Mouse (Mus musculus): ENCODE data around the gene S100a13. TPM values are rescaled to one million over a fixed set of nuclear protein-coding genes. Genes with fewer than 3 reads are reported as not detected.

The S100a13 gene
- polyA plus RNA-seq, 1 experiment from 2014 or later: 17.4 TPM

GRCm38 (mm10) chr3:90488576-90488975 lies 25.7 kb upstream of the S100a13 start:
- H3K4me2 ChIP-seq (replicated peaks): no peak overlapping the region
- ATAC-seq (ENCODE audit: insufficient number of reproducible peaks, insufficient read depth, low FRiP score, low TSS enrichment): no peak
- H3K27me3 ChIP-seq: no peaks in the 10 kb centered on the region
- H3K4me1 ChIP-seq: peaks cover 5% of the 10 kb centered on the region; the same call in 1 of the 2 replicates
- no peaks in the 10 kb centered on the region for H3K9me3 ChIP-seq
- peaks cover 52% of the 10 kb centered on the region for H3K36me3 ChIP-seq
- no peak overlapping the region for H3K4me3 ChIP-seq
- H3K27ac ChIP-seq: no peak overlapping the region
- WGBS: 86% methylated on average over 6 of the region's 6 CpGs
- H3K9ac ChIP-seq: no peak overlapping the region

- H3K4me1 ChIP-seq: peaks cover 5% of the 10 kb centered on the region; the same call in 1 of the 2 replicates
- H3K4me2 ChIP-seq (replicated peaks): peak within 1 kb of the TSS; percentile 55
- peak; percentile 95 for ATAC-seq (ENCODE audit: insufficient number of reproducible peaks, insufficient read depth, low FRiP score, low TSS enrichment)
- 1% methylated on average over 37 of the region's 37 CpGs for WGBS
- no peaks in the 10 kb centered on the region for H3K9me3 ChIP-seq
- H3K9ac ChIP-seq: peak within 1 kb of the TSS; percentile 73
- H3K27me3 ChIP-seq: no peaks in the 10 kb centered on the region
- H3K27ac ChIP-seq: peak within 1 kb of the TSS; percentile 67; the same call in 1 of the 2 replicates
- H3K36me3 ChIP-seq: peaks cover 36% of the 10 kb centered on the region
- peak within 1 kb of the TSS; percentile 71 for H3K4me3 ChIP-seq
Measured at GRCm38 (mm10) chr3:90490696-90491256, 23.5 kb upstream of the S100a13 start, which contains the start of gene Snapin. Gene Snapin (minus strand): TSS chr3:90491033.

GRCm38 (mm10) chr3:90491350-90491749 lies 22.9 kb upstream of the S100a13 start:
- peaks cover 36% of the 10 kb centered on the region for H3K36me3 ChIP-seq
- 34% methylated on average over 2 of the region's 2 CpGs for WGBS
- H3K4me3 ChIP-seq: no peak overlapping the region
- no peak overlapping the region for H3K9ac ChIP-seq
- H3K27ac ChIP-seq: no peak overlapping the region
- peaks cover 5% of the 10 kb centered on the region; the same call in 1 of the 2 replicates for H3K4me1 ChIP-seq
- no peaks in the 10 kb centered on the region for H3K27me3 ChIP-seq
- H3K4me2 ChIP-seq (replicated peaks): no peak overlapping the region
- no peaks in the 10 kb centered on the region for H3K9me3 ChIP-seq
- no peak for ATAC-seq (ENCODE audit: insufficient number of reproducible peaks, insufficient read depth, low FRiP score, low TSS enrichment)

GRCm38 (mm10) chr3:90493831-90494540 lies 20.2 kb upstream of the S100a13 start:
- 71% methylated on average over 4 of the region's 4 CpGs for WGBS

GRCm38 (mm10) chr3:90495850-90496525 lies 18.2 kb upstream of the S100a13 start:
- Histone ChIP-seq H3K9me3 (no peaks in the 10 kb centered on the region), H3K36me3 (peaks cover 44% of the 10 kb centered on the region), H3K4me1 (no peaks in the 10 kb centered on the region), H3K4me3 (no peak overlapping the region), H3K9ac (no peak overlapping the region), H3K4me2 (replicated peaks) (no peak overlapping the region), H3K27me3 (no peaks in the 10 kb centered on the region), H3K27ac (no peak overlapping the region)
- no peak for ATAC-seq (ENCODE audit: insufficient number of reproducible peaks, insufficient read depth, low FRiP score, low TSS enrichment)
- 86% methylated on average over 7 of the region's 7 CpGs for WGBS

More at GRCm38 (mm10) chr3:90493831-90494540, 20.2 kb upstream of the S100a13 start:
- peaks cover 33% of the 10 kb centered on the region for H3K36me3 ChIP-seq
- no peak overlapping the region for H3K4me3 ChIP-seq
- no peak overlapping the region for H3K9ac ChIP-seq
- no peaks in the 10 kb centered on the region for H3K27me3 ChIP-seq
- no peak overlapping the region for H3K4me2 ChIP-seq (replicated peaks)
- no peak overlapping the region for H3K27ac ChIP-seq
- no peaks in the 10 kb centered on the region for H3K9me3 ChIP-seq
- ATAC-seq (ENCODE audit: insufficient number of reproducible peaks, insufficient read depth, low FRiP score, low TSS enrichment): no peak
- peaks cover 5% of the 10 kb centered on the region; the same call in 1 of the 2 replicates for H3K4me1 ChIP-seq

- Histone ChIP-seq H3K9ac (no peak overlapping the region), H3K4me3 (no peak overlapping the region), H3K27me3 (no peaks in the 10 kb centered on the region), H3K4me2 (replicated peaks) (no peak overlapping the region), H3K4me1 (no peaks in the 10 kb centered on the region), H3K36me3 (peaks cover 59% of the 10 kb centered on the region), H3K27ac (no peak overlapping the region), H3K9me3 (no peaks in the 10 kb centered on the region)
- no peak for ATAC-seq (ENCODE audit: insufficient number of reproducible peaks, insufficient read depth, low FRiP score, low TSS enrichment)
Measured at GRCm38 (mm10) chr3:90497597-90497996, 16.6 kb upstream of the S100a13 start.

GRCm38 (mm10) chr3:90503444-90503843 lies 10.8 kb upstream of the S100a13 start:
- Histone ChIP-seq H3K9ac (no peak overlapping the region), H3K36me3 (peaks cover 78% of the 10 kb centered on the region), H3K4me1 (peaks cover 10% of the 10 kb centered on the region; the same call in 1 of the 2 replicates), H3K27me3 (no peaks in the 10 kb centered on the region), H3K4me3 (no peak overlapping the region), H3K4me2 (replicated peaks) (no peak overlapping the region), H3K9me3 (no peaks in the 10 kb centered on the region), H3K27ac (no peak overlapping the region)
- WGBS: 86% methylated on average over 4 of the region's 4 CpGs
- no peak for ATAC-seq (ENCODE audit: insufficient number of reproducible peaks, insufficient read depth, low FRiP score, low TSS enrichment)

GRCm38 (mm10) chr3:90505216-90505615 lies 9.0 kb upstream of the S100a13 start:
- Histone ChIP-seq H3K9me3 (no peaks in the 10 kb centered on the region), H3K4me1 (peaks cover 10% of the 10 kb centered on the region; the same call in 1 of the 2 replicates), H3K36me3 (peaks cover 65% of the 10 kb centered on the region), H3K27me3 (no peaks in the 10 kb centered on the region), H3K27ac (no peak overlapping the region), H3K9ac (no peak overlapping the region), H3K4me3 (no peak overlapping the region), H3K4me2 (replicated peaks) (no peak overlapping the region)
- ATAC-seq (ENCODE audit: insufficient number of reproducible peaks, insufficient read depth, low FRiP score, low TSS enrichment): no peak
- WGBS: 94% methylated on average over 5 of the region's 5 CpGs

- 87% methylated on average over 3 of the region's 3 CpGs for WGBS
- H3K4me2 ChIP-seq (replicated peaks): no peak overlapping the region
- peaks cover 57% of the 10 kb centered on the region for H3K36me3 ChIP-seq
- H3K27me3 ChIP-seq: no peaks in the 10 kb centered on the region
- no peak overlapping the region for H3K4me3 ChIP-seq
- H3K4me1 ChIP-seq: peaks cover 10% of the 10 kb centered on the region; the same call in 1 of the 2 replicates
- no peak for ATAC-seq (ENCODE audit: insufficient number of reproducible peaks, insufficient read depth, low FRiP score, low TSS enrichment)
- H3K27ac ChIP-seq: no peak overlapping the region
- no peak overlapping the region for H3K9ac ChIP-seq
- H3K9me3 ChIP-seq: no peaks in the 10 kb centered on the region
Measured at GRCm38 (mm10) chr3:90506362-90506761, 7.9 kb upstream of the S100a13 start.

- Histone ChIP-seq H3K9ac (peak overlapping the region; percentile 97), H3K4me1 (peaks cover 10% of the 10 kb centered on the region; the same call in 1 of the 2 replicates), H3K36me3 (peaks cover 39% of the 10 kb centered on the region), H3K4me2 (replicated peaks) (peak overlapping the region; percentile 79), H3K9me3 (no peaks in the 10 kb centered on the region), H3K27ac (peak overlapping the region; percentile 91), H3K4me3 (peak overlapping the region; percentile 90), H3K27me3 (peaks cover 7% of the 10 kb centered on the region; the same call in 1 of the 2 replicates)
- ATAC-seq (ENCODE audit: insufficient number of reproducible peaks, insufficient read depth, low FRiP score, low TSS enrichment): no peak
- WGBS: 6% methylated on average over 20 of the region's 20 CpGs
Measured at GRCm38 (mm10) chr3:90508287-90508949, 5.8 kb upstream of the S100a13 start.

- H3K27me3 ChIP-seq: peaks cover 15% of the 10 kb centered on the region
- H3K27ac ChIP-seq: peak within 1 kb of the TSS; percentile 91
- peaks cover 31% of the 10 kb centered on the region for H3K36me3 ChIP-seq
- peak within 1 kb of the TSS; percentile 97 for H3K9ac ChIP-seq
- peaks cover 13% of the 10 kb centered on the region for H3K4me1 ChIP-seq
- no peaks in the 10 kb centered on the region for H3K9me3 ChIP-seq
- H3K4me3 ChIP-seq: peak within 1 kb of the TSS; percentile 90
- ATAC-seq (ENCODE audit: insufficient number of reproducible peaks, insufficient read depth, low FRiP score, low TSS enrichment): peak; percentile 82
- peak within 1 kb of the TSS; percentile 79 for H3K4me2 ChIP-seq (replicated peaks)
- WGBS: under 1% methylated on average over 65 of the region's 66 CpGs
Measured at GRCm38 (mm10) chr3:90508950-90509746, 5.1 kb upstream of the S100a13 start, which contains the start of gene Chtop. Gene Chtop (minus strand): TSS chr3:90509498.

All from embryonic facial prominence, embryonic 12.5 days (tissue).